Mouse (Mus musculus) embryonic facial prominence, embryonic 13.5 days (tissue): ENCODE results near the gene Palm2. TPM values are rescaled to one million over a fixed set of nuclear protein-coding genes. Genes with fewer than 3 reads are reported as not detected.
A peak's percentile ranks its signal among the peaks of the same experiment; 100 is the strongest.

Experiments
- ATAC-seq: fragments of 200-750 bp; cut with Nextera tagmentation; 2 replicates; pipeline ENCODE4 v1.8.0; 2017; ENCODE audit warnings: low read depth; ENCODE audit not compliant: insufficient number of reproducible peaks, insufficient read depth, low FRiP score, low TSS enrichment
- H3K27ac ChIP-seq: fragments of 300-500 bp; sonication (generic); 2 replicates; pipeline ENCODE4 v1.5.1; 2015; ENCODE audit warnings: moderate library complexity, mild to moderate bottlenecking, inconsistent platforms
- H3K27me3 ChIP-seq: fragments of 300-500 bp; sonication (generic); 2 replicates; pipeline ENCODE4 v1.6.1; 2015; ENCODE audit warnings: mild to moderate bottlenecking, inconsistent platforms
- H3K36me3 ChIP-seq: fragments of 300-500 bp; sonication (generic); 2 replicates; pipeline ENCODE4 v1.6.1; 2015; ENCODE audit warnings: mild to moderate bottlenecking, inconsistent platforms
- H3K4me1 ChIP-seq: fragments of 300-500 bp; sonication (generic); 2 replicates; pipeline ENCODE4 v1.6.1; 2015; ENCODE audit warnings: inconsistent platforms
- H3K4me2 ChIP-seq: fragments of 300-500 bp; sonication (generic); 2 replicates; pipeline ENCODE4 v1.6.1; 2015; ENCODE audit warnings: moderate library complexity, mild to moderate bottlenecking, inconsistent platforms
- H3K4me3 ChIP-seq: fragments of 300-500 bp; sonication (generic); 2 replicates; pipeline ENCODE4 v1.5.1; 2015; ENCODE audit warnings: mild to moderate bottlenecking, inconsistent platforms
- H3K9ac ChIP-seq: fragments of 300-500 bp; sonication (generic); 2 replicates; pipeline ENCODE4 v1.6.1; 2015; ENCODE audit warnings: mild to moderate bottlenecking, inconsistent platforms
- H3K9me3 ChIP-seq: fragments of 300-500 bp; sonication (generic); 2 replicates; pipeline ENCODE4 v1.6.1; 2016; ENCODE audit warnings: inconsistent platforms
- WGBS: fragments of 180-500 bp; shearing (Covaris S2); methylation state at CpG from one replicate; pipeline ENCODE4 v1.1.7; 2015; ENCODE audit warnings: mixed read lengths; 5-methylcytosine and 5-hydroxymethylcytosine counted together
- polyA plus RNA-seq: library from polyadenylated mRNA; unstranded; fragments of >200 nt; fragmentation: Nextera tagmentation; extraction: Ambion mirVana; gene quantifications from 2 replicates; pipeline ENCODE4 v1.2.1, GENCODE M21; 2015

The Palm2 gene
- polyA plus RNA-seq, 1 experiment from 2014 or later: 12.5 TPM

DNA sequence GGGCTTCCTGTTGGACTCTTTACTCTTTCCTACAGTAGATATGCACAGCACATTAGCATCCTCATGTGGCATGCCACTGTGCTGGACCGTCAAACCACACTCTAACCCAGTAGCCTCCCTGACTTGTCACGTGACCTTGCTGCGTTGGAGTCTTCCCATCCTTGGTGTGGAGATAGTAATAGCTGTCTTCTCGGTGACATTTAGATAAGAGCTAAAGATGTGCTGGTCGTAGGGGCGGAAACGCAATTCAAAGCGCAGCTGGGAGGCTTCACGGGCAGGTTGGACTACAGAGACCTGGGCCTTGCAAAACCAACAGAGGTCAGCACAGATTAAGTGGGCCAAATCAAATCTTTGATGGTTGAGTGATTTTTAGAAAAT lies 167.4 kb downstream of the Palm2 start:
- Histone ChIP-seq H3K27ac (no peak overlapping the region), H3K36me3 (no peaks in the 10 kb centered on the region), H3K9ac (no peak overlapping the region), H3K4me3 (no peak overlapping the region), H3K4me2 (no peak overlapping the region), H3K9me3 (peaks cover 3% of the 10 kb centered on the region; the same call in 1 of the 2 replicates), H3K4me1 (peaks cover 22% of the 10 kb centered on the region), H3K27me3 (no peaks in the 10 kb centered on the region)
- 79% methylated on average over 9 of the region's 9 CpGs for whole genome bisulfite sequencing
- ATAC-seq: no peak

DNA sequence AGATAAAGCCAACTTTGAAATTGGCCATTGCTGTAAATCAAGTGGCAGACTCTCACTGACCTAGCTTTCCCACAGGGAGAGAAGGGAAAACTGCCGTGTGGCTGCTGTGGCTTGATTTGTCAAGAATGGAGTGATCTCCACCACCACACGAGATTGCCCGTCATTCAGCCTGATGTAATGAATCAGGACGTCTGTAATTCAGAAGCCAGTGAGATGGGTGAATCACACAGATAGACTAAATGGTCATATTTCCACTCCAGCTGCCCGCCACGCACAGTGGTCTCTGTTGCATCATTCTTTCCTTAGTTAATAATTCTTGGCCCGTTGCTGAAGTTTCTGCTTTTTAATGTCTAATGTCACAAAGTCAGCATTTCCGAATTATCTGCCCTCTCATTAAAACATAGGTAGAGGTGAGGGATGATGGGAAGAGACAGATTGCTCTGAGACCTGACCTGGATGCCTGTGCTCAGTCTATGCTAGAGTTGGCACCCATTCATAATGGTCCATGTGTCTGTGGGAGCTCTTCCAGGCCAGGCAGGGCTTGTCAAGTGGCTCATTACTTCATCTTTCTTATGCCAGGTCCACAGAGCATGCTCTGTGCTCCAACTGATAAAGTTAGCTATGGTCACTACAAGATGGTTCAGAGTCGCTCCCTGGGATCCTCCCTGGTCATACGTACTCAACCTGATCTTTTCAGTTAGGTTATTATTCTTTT lies 168.0 kb downstream of the Palm2 start:
- no peaks in the 10 kb centered on the region for H3K27me3 ChIP-seq
- H3K36me3 ChIP-seq: no peaks in the 10 kb centered on the region
- no peak overlapping the region for H3K4me2 ChIP-seq
- H3K4me3 ChIP-seq: no peak overlapping the region
- H3K9me3 ChIP-seq: peaks cover 3% of the 10 kb centered on the region; the same call in 1 of the 2 replicates
- ATAC-seq: no peak
- WGBS: 83% methylated on average over 10 of the region's 10 CpGs
- H3K9ac ChIP-seq: no peak overlapping the region
- H3K4me1 ChIP-seq: peaks cover 28% of the 10 kb centered on the region
- no peak overlapping the region for H3K27ac ChIP-seq

DNA sequence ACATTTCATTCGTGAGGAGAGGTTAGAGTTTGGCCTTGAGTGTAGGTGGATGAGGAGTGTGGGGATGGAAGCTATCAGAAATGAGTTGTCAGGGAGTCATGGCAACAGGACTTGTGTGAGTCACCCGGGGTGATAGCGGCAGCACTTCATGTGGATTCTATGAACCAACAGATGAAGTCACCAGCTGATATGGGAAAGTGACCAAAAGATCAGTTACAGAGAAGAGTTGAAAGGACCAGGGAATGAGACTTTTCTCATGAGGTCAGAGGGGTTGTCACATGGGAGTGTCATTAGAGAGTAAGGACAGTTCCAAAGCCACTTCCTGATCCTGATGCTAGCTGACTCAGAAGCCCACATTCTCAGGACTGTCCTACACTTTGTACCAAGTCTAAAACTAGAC lies 172.2 kb downstream of the Palm2 start:
- ATAC-seq: no peak
- Histone ChIP-seq H3K27me3 (no peaks in the 10 kb centered on the region), H3K9ac (no peak overlapping the region), H3K36me3 (no peaks in the 10 kb centered on the region), H3K27ac (no peak overlapping the region), H3K9me3 (peaks cover 3% of the 10 kb centered on the region; the same call in 1 of the 2 replicates), H3K4me2 (no peak overlapping the region), H3K4me1 (peaks cover 53% of the 10 kb centered on the region), H3K4me3 (no peak overlapping the region)
- WGBS: 88% methylated on average over 3 of the region's 3 CpGs

DNA sequence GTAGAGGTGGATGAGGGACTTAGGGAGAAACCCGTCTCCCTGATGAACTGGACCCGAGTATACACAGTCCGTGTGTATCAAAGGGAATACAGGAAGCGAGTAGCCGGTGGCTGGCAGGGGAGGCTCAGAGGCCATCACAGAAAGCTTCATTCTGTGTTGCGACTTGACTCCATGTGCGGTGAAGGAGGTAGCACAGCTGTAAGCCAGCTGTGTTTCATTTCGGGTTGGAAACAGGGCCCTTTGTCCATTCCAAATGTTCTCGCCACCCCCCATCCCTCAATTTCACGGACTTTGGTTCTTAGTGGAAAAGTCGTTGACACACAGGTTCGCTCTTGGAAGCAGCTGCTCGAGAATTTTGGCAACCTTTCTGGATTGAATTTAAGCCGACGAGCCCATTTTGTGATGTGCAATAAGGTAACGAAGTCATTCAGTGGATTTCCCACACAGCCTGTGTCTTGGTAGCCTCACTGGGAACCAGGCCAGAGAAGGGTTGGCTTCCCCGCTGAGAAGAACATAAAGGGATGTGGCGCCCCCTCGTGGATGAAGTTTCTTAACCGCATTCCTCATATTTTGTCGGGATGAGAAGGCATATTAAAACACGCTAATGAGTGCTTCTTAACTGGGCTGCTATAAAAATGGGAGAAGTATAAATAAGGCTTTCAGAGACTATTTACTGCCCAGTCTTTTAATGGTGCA lies 173.3 kb downstream of the Palm2 start:
- Histone ChIP-seq H3K9me3 (peaks cover 3% of the 10 kb centered on the region; the same call in 1 of the 2 replicates), H3K9ac (peak overlapping the region; percentile 36; the same call in 1 of the 2 replicates), H3K36me3 (no peaks in the 10 kb centered on the region), H3K4me3 (peak overlapping the region; percentile 22; the same call in 1 of the 2 replicates), H3K27ac (peak overlapping the region; percentile 85), H3K4me1 (peaks cover 61% of the 10 kb centered on the region), H3K27me3 (no peaks in the 10 kb centered on the region), H3K4me2 (peak overlapping the region; percentile 54)
- 13% methylated on average over 22 of the region's 22 CpGs for WGBS
- no peak; the same call in 1 of the 2 replicates for ATAC-seq

DNA sequence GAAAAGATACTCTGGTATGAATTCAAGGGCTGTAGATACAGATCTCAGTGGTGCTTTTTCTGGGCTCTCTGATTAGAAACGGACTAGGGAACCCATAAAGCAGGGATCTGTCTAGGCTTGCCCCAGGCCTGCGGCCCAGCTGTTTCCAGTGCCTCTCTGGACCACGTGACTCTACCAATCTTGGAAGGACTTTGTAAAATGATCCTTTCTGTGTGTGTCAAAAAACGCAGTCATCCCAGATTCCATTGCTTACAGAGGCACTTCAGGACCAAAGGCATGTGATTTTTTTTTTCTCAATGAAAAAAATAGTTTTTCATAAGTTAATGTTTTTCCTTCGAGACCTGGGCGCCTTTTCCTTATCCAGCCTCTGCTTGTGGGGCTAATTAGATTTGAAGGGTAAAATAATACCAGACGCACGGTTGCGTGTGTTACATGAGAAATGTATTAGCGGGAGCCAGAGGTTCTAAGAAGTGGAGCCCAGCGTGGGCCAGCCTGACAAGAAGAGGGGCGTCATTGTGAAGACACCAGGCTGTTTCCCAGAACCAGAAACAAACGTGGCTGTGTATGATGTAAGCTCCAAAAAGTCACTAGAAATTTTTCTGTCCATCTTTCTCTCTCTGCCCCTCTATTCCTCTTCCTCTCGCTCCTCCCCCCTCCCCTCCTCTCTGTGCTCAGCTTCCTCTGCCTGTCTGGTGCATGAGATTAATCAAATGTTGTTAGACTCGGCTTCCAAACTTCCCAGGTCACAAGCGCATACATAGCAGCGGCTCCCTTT lies 177.4 kb downstream of the Palm2 start:
- 8% methylated on average over 17 of the region's 17 CpGs for WGBS

DNA sequence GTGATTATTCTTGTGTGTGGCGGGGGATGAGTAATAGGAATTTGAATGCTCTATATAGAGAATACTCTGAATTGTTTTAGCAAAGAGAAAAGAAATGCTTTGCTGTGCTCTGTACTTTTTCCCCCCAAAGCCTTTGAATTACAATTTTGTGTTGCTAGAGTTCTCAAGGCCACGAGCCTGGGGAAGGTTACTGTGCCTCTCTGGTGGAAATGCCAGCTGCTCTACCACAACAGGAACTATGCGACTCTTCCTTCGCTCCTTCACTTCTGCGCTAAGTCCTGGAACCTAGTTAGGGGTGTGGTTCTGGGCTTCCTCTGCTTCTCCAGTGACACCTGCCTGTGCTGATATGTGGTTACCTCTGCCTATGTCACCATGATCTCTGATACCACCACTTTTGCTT lies 178.7 kb downstream of the Palm2 start:
- Histone ChIP-seq H3K9ac (0 out of 2 replicates have a peak overlapping the region, but pooled peaks have one; percentile 44), H3K36me3 (no peaks in the 10 kb centered on the region), H3K27me3 (no peaks in the 10 kb centered on the region), H3K4me3 (no peak overlapping the region), H3K27ac (peak overlapping the region; percentile 93), H3K4me1 (peaks cover 60% of the 10 kb centered on the region), H3K4me2 (peak overlapping the region; percentile 54), H3K9me3 (no peaks in the 10 kb centered on the region)
- no peak for ATAC-seq
- WGBS: 73% methylated on average over 5 of the region's 5 CpGs

More for the DNA sequence above, 177.4 kb downstream of the Palm2 start:
- peak; percentile 80 for ATAC-seq
- Histone ChIP-seq H3K36me3 (no peaks in the 10 kb centered on the region), H3K9ac (peak overlapping the region; percentile 33; the same call in 1 of the 2 replicates), H3K27me3 (no peaks in the 10 kb centered on the region), H3K4me2 (peak overlapping the region; percentile 54), H3K27ac (peak overlapping the region; percentile 93), H3K4me3 (no peak overlapping the region; the same call in 1 of the 2 replicates), H3K9me3 (no peaks in the 10 kb centered on the region), H3K4me1 (peaks cover 65% of the 10 kb centered on the region)

DNA sequence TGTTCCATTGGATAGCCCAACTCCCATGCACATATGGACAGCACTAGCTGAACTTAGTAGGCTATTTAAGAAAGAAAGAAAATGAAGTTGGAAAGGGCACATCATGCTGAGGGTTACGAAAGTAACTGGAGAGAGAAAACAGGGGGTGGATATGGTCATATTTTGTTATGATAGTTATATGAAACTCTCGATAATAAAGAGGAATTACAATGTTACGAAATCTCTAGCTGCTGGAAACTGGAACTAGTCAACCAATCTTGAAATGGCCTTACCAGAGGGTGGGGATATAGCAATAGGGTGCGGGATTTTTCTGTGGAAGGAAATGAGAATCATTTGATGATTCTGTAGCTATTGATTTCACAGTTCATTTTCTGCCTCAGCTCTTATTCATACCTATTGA lies 180.6 kb downstream of the Palm2 start:
- WGBS: 93% methylated on average over 4 of the region's 4 CpGs
- Histone ChIP-seq H3K4me1 (peaks cover 56% of the 10 kb centered on the region), H3K9me3 (peaks cover 4% of the 10 kb centered on the region; the same call in 1 of the 2 replicates)

DNA sequence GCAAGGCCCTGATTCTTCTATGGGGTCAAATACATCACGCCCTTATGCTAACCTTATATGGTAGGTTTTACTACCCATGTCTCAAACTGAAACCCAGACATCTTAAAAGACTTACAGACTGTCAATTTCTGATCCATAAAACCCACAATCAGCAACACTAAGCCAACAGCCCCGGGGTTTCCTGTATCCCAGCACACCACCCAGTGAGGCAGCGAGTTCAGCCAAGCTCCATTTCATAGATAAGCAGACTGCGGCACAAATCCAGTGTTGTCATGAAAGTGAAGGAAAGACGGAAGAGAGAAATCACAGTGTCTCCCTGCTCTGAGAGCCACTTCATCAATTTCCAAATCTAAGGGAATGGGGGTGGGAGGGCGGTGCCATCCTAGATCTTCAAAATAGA lies 184.7 kb downstream of the Palm2 start:
- 0 out of 2 replicates have a peak, but pooled peaks cover 5% of the 10 kb centered on the region for H3K36me3 ChIP-seq
- H3K9ac ChIP-seq: no peak overlapping the region
- no peak overlapping the region for H3K4me2 ChIP-seq
- ATAC-seq: no peak
- H3K4me3 ChIP-seq: no peak overlapping the region
- H3K27ac ChIP-seq: peak overlapping the region; percentile 57; the same call in 1 of the 2 replicates
- H3K4me1 ChIP-seq: peaks cover 26% of the 10 kb centered on the region
- H3K9me3 ChIP-seq: peaks cover 4% of the 10 kb centered on the region; the same call in 1 of the 2 replicates
- H3K27me3 ChIP-seq: no peaks in the 10 kb centered on the region
- WGBS: 63% methylated on average over 6 of the region's 6 CpGs

More for the DNA sequence above, 180.6 kb downstream of the Palm2 start:
- Histone ChIP-seq H3K27ac (no peak overlapping the region), H3K4me2 (no peak overlapping the region), H3K27me3 (no peaks in the 10 kb centered on the region), H3K36me3 (0 out of 2 replicates have a peak, but pooled peaks cover under 1% of the 10 kb centered on the region), H3K9ac (no peak overlapping the region), H3K4me3 (no peak overlapping the region)
- no peak for ATAC-seq

DNA sequence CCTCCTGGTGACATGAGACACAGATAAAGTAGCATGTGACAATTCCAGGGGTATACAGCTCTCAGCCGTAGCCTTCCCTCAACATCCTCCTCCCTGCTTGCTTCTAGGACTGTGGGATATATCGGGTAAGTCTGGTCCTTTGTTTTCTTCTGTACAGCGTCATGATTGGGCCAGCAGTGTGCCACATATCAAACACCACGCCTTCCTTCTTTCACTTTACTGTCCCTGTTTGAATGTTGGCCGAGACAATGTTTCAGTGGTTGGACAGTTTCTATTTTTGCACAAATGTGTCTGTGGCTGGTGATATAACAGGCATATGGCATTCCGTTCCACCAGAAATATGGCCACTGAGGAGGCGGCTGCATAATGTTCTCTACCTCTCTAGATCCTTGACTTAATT lies 188.8 kb downstream of the Palm2 start:
- H3K9ac ChIP-seq: no peak overlapping the region
- peaks cover 31% of the 10 kb centered on the region for H3K4me1 ChIP-seq
- no peak for ATAC-seq
- H3K27me3 ChIP-seq: no peaks in the 10 kb centered on the region
- no peak overlapping the region for H3K4me2 ChIP-seq
- WGBS: 78% methylated on average over 7 of the region's 7 CpGs
- no peak overlapping the region for H3K4me3 ChIP-seq
- no peak overlapping the region for H3K27ac ChIP-seq
- peaks cover 4% of the 10 kb centered on the region; the same call in 1 of the 2 replicates for H3K9me3 ChIP-seq
- 0 out of 2 replicates have a peak, but pooled peaks cover 5% of the 10 kb centered on the region for H3K36me3 ChIP-seq

DNA sequence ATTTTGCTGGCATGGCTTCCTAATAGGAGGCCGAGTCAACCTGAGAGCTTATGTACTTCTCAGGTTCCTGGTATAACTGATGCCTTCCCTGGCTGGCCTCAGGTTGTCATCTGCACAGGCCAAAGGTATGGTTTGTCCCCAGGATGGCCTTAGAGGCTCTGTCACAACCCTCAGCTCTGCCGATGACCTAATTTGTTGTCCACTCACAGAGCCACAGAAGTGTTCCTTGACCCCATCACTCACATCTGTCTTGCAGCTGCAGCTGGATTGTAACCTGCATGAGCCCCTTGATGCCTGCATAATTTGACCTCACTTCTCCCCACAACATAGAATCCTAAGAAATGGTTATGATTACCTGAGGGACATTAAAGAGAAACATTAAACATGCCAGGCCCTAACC lies 190.8 kb downstream of the Palm2 start:
- Histone ChIP-seq H3K4me1 (peaks cover 20% of the 10 kb centered on the region), H3K9ac (no peak overlapping the region), H3K4me2 (no peak overlapping the region), H3K36me3 (0 out of 2 replicates have a peak, but pooled peaks cover 3% of the 10 kb centered on the region), H3K4me3 (no peak overlapping the region), H3K27ac (no peak overlapping the region), H3K9me3 (no peaks in the 10 kb centered on the region), H3K27me3 (no peaks in the 10 kb centered on the region)
- ATAC-seq: no peak
- 81% methylated on average over 2 of the region's 2 CpGs for WGBS

DNA sequence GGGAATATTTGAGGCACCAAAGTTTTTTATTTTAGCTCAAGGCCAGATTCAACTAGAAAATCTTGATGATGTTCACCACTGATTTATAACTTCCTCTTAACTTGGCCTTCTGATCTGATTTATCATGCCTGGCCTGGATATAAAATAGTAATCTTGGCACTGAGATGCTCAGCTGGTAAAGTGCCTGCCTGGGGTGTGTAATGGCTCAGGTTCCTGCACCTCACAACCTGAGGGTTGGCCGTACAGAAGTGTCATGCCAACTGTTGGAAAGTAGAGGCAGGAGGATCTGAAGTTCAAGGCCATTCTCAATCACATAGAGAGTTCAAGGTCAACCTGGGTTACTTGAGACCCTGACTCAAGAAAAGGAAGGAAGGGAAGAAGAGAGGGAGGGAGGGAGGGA lies 191.3 kb downstream of the Palm2 start:
- H3K4me3 ChIP-seq: no peak overlapping the region
- no peaks in the 10 kb centered on the region for H3K36me3 ChIP-seq
- no peak overlapping the region for H3K4me2 ChIP-seq
- no peak overlapping the region for H3K27ac ChIP-seq
- ATAC-seq: no peak
- peaks cover 25% of the 10 kb centered on the region for H3K4me1 ChIP-seq
- WGBS: 90% methylated on average over 1 of the region's 1 CpGs
- no peak overlapping the region for H3K9ac ChIP-seq
- no peaks in the 10 kb centered on the region for H3K9me3 ChIP-seq
- no peaks in the 10 kb centered on the region for H3K27me3 ChIP-seq
